Mouse (Mus musculus): Measurements from ENCODE around the gene Gm49510. TPM values are rescaled to one million over a fixed set of nuclear protein-coding genes. Genes with fewer than 3 reads are reported as not detected.

The Gm49510 gene
- polyA plus RNA-seq, 1 experiment from 2014 or later: 0.22 TPM

GRCm38 (mm10) chr15:78937963-78938362, 38.5 kb downstream of the Gm49510 start:
- no peaks in the 10 kb centered on the region for H3K27me3 ChIP-seq (ENCODE audit: control insufficient read depth, insufficient read depth, low read depth, low read length)
- no peak overlapping the region for H3K27ac ChIP-seq (ENCODE audit: low read length)
- no peaks in the 10 kb centered on the region for H3K9me3 ChIP-seq (replicated peaks; ENCODE audit: control insufficient read depth, low read length)
- H3K36me3 ChIP-seq (ENCODE audit: control insufficient read depth, insufficient read depth): peaks cover 18% of the 10 kb centered on the region
- no peak overlapping the region for H3K9ac ChIP-seq (ENCODE audit: low read depth, low read length)
- H3K4me2 ChIP-seq (ENCODE audit: low read depth, low read length): no peak overlapping the region
- ATAC-seq (ENCODE audit: low read depth): no peak
- H3K4me1 ChIP-seq (ENCODE audit: control insufficient read depth, low read depth, low read length): peaks cover 26% of the 10 kb centered on the region
- H3K4me3 ChIP-seq (ENCODE audit: low read depth, low read length): no peak overlapping the region
- 78% methylated on average over 2 of the region's 2 CpGs for WGBS (ENCODE audit: insufficient replicate concordance)

GRCm38 (mm10) chr15:78940325-78940724, 40.9 kb downstream of the Gm49510 start:
- no peaks in the 10 kb centered on the region for H3K9me3 ChIP-seq (replicated peaks; ENCODE audit: control insufficient read depth, low read length)
- H3K27me3 ChIP-seq (ENCODE audit: control insufficient read depth, insufficient read depth, low read depth, low read length): no peaks in the 10 kb centered on the region
- H3K27ac ChIP-seq (ENCODE audit: low read length): no peak overlapping the region
- WGBS (ENCODE audit: insufficient replicate concordance): 85% methylated on average over 13 of the region's 13 CpGs
- H3K4me2 ChIP-seq (ENCODE audit: low read depth, low read length): no peak overlapping the region
- no peak for ATAC-seq (ENCODE audit: low read depth)
- H3K9ac ChIP-seq (ENCODE audit: low read depth, low read length): no peak overlapping the region
- peaks cover 18% of the 10 kb centered on the region for H3K36me3 ChIP-seq (ENCODE audit: control insufficient read depth, insufficient read depth)
- no peak overlapping the region for H3K4me3 ChIP-seq (ENCODE audit: low read depth, low read length)
- H3K4me1 ChIP-seq (ENCODE audit: control insufficient read depth, low read depth, low read length): peaks cover 22% of the 10 kb centered on the region

GRCm38 (mm10) chr15:78942663-78943062, 43.2 kb downstream of the Gm49510 start:
- peak; percentile 40 for ATAC-seq (ENCODE audit: low read depth)
- 11% methylated on average over 9 of the region's 9 CpGs for WGBS (ENCODE audit: insufficient replicate concordance)
- H3K4me3 ChIP-seq (ENCODE audit: low read depth, low read length): peak overlapping the region; percentile 25
- no peak overlapping the region for H3K27ac ChIP-seq (ENCODE audit: low read length)
- no peaks in the 10 kb centered on the region for H3K9me3 ChIP-seq (replicated peaks; ENCODE audit: control insufficient read depth, low read length)
- H3K4me2 ChIP-seq (ENCODE audit: low read depth, low read length): peak overlapping the region; percentile 38
- H3K4me1 ChIP-seq (ENCODE audit: control insufficient read depth, low read depth, low read length): peaks cover 3% of the 10 kb centered on the region
- peaks cover 18% of the 10 kb centered on the region for H3K36me3 ChIP-seq (ENCODE audit: control insufficient read depth, insufficient read depth)
- H3K27me3 ChIP-seq (ENCODE audit: control insufficient read depth, insufficient read depth, low read depth, low read length): peaks cover 17% of the 10 kb centered on the region
- H3K9ac ChIP-seq (ENCODE audit: low read depth, low read length): no peak overlapping the region

- no peak for ATAC-seq (ENCODE audit: low read depth)
- Histone ChIP-seq H3K27ac (ENCODE audit: low read length) (no peak overlapping the region), H3K27me3 (ENCODE audit: control insufficient read depth, insufficient read depth, low read depth, low read length) (peaks cover 32% of the 10 kb centered on the region), H3K4me2 (ENCODE audit: low read depth, low read length) (no peak overlapping the region), H3K9ac (ENCODE audit: low read depth, low read length) (no peak overlapping the region), H3K36me3 (ENCODE audit: control insufficient read depth, insufficient read depth) (0 out of 2 replicates have a peak, but pooled peaks cover 2% of the 10 kb centered on the region), H3K4me3 (ENCODE audit: low read depth, low read length) (no peak overlapping the region), H3K9me3 (replicated peaks; ENCODE audit: control insufficient read depth, low read length) (no peaks in the 10 kb centered on the region), H3K4me1 (ENCODE audit: control insufficient read depth, low read depth, low read length) (peaks cover 9% of the 10 kb centered on the region)
- 71% methylated on average over 7 of the region's 7 CpGs for WGBS (ENCODE audit: insufficient replicate concordance)
Observed at GRCm38 (mm10) chr15:78946232-78946631, 46.8 kb downstream of the Gm49510 start.

- Histone ChIP-seq H3K27me3 (ENCODE audit: control insufficient read depth, insufficient read depth, low read depth, low read length) (peaks cover 32% of the 10 kb centered on the region), H3K4me1 (ENCODE audit: control insufficient read depth, low read depth, low read length) (peaks cover 7% of the 10 kb centered on the region), H3K27ac (ENCODE audit: low read length) (no peak within 1 kb of the TSS), H3K9me3 (replicated peaks; ENCODE audit: control insufficient read depth, low read length) (no peaks in the 10 kb centered on the region), H3K36me3 (ENCODE audit: control insufficient read depth, insufficient read depth) (no peaks in the 10 kb centered on the region), H3K4me3 (ENCODE audit: low read depth, low read length) (peak within 1 kb of the TSS; percentile 31), H3K4me2 (ENCODE audit: low read depth, low read length) (peak within 1 kb of the TSS; percentile 55), H3K9ac (ENCODE audit: low read depth, low read length) (no peak within 1 kb of the TSS)
- peak; percentile 96 for ATAC-seq (ENCODE audit: low read depth)
- WGBS (ENCODE audit: insufficient replicate concordance): under 1% methylated on average over 24 of the region's 24 CpGs
Observed at GRCm38 (mm10) chr15:78947657-78948056, 48.2 kb downstream of the Gm49510 start, which contains the start of gene Triobp. TSS of gene Triobp (plus strand) at chr15:78947724.

- H3K9me3 ChIP-seq (replicated peaks; ENCODE audit: control insufficient read depth, low read length): no peaks in the 10 kb centered on the region
- H3K36me3 ChIP-seq (ENCODE audit: control insufficient read depth, insufficient read depth): no peaks in the 10 kb centered on the region
- H3K27me3 ChIP-seq (ENCODE audit: control insufficient read depth, insufficient read depth, low read depth, low read length): peaks cover 32% of the 10 kb centered on the region
- H3K27ac ChIP-seq (ENCODE audit: low read length): no peak overlapping the region
- no peak overlapping the region for H3K9ac ChIP-seq (ENCODE audit: low read depth, low read length)
- peak overlapping the region; percentile 31 for H3K4me3 ChIP-seq (ENCODE audit: low read depth, low read length)
- H3K4me1 ChIP-seq (ENCODE audit: control insufficient read depth, low read depth, low read length): peaks cover 6% of the 10 kb centered on the region
- H3K4me2 ChIP-seq (ENCODE audit: low read depth, low read length): peak overlapping the region; percentile 55
- no peak for ATAC-seq (ENCODE audit: low read depth)
- 9% methylated on average over 11 of the region's 11 CpGs for WGBS (ENCODE audit: insufficient replicate concordance)
Observed at GRCm38 (mm10) chr15:78948152-78948725, 48.8 kb downstream of the Gm49510 start.

GRCm38 (mm10) chr15:78948883-78949282, 49.4 kb downstream of the Gm49510 start:
- no peak overlapping the region for H3K4me3 ChIP-seq (ENCODE audit: low read depth, low read length)
- peaks cover 32% of the 10 kb centered on the region for H3K27me3 ChIP-seq (ENCODE audit: control insufficient read depth, insufficient read depth, low read depth, low read length)
- H3K9me3 ChIP-seq (replicated peaks; ENCODE audit: control insufficient read depth, low read length): no peaks in the 10 kb centered on the region
- H3K9ac ChIP-seq (ENCODE audit: low read depth, low read length): no peak overlapping the region
- H3K4me2 ChIP-seq (ENCODE audit: low read depth, low read length): no peak overlapping the region
- H3K36me3 ChIP-seq (ENCODE audit: control insufficient read depth, insufficient read depth): no peaks in the 10 kb centered on the region
- ATAC-seq (ENCODE audit: low read depth): no peak
- WGBS (ENCODE audit: insufficient replicate concordance): 84% methylated on average over 3 of the region's 3 CpGs
- H3K27ac ChIP-seq (ENCODE audit: low read length): no peak overlapping the region
- H3K4me1 ChIP-seq (ENCODE audit: control insufficient read depth, low read depth, low read length): peaks cover 6% of the 10 kb centered on the region

- Histone ChIP-seq H3K36me3 (ENCODE audit: control insufficient read depth, insufficient read depth) (no peaks in the 10 kb centered on the region), H3K4me2 (ENCODE audit: low read depth, low read length) (no peak overlapping the region), H3K9me3 (replicated peaks; ENCODE audit: control insufficient read depth, low read length) (no peaks in the 10 kb centered on the region), H3K4me1 (ENCODE audit: control insufficient read depth, low read depth, low read length) (no peaks in the 10 kb centered on the region), H3K27me3 (ENCODE audit: control insufficient read depth, insufficient read depth, low read depth, low read length) (no peaks in the 10 kb centered on the region), H3K27ac (ENCODE audit: low read length) (no peak overlapping the region), H3K9ac (ENCODE audit: low read depth, low read length) (no peak overlapping the region), H3K4me3 (ENCODE audit: low read depth, low read length) (no peak overlapping the region)
- WGBS (ENCODE audit: insufficient replicate concordance): 58% methylated on average over 3 of the region's 3 CpGs
- no peak for ATAC-seq (ENCODE audit: low read depth)
Observed at GRCm38 (mm10) chr15:78955663-78956062, 56.2 kb downstream of the Gm49510 start.

GRCm38 (mm10) chr15:78956351-78956750, 56.9 kb downstream of the Gm49510 start:
- Histone ChIP-seq H3K36me3 (ENCODE audit: control insufficient read depth, insufficient read depth) (no peaks in the 10 kb centered on the region), H3K4me3 (ENCODE audit: low read depth, low read length) (no peak overlapping the region), H3K9ac (ENCODE audit: low read depth, low read length) (no peak overlapping the region), H3K27me3 (ENCODE audit: control insufficient read depth, insufficient read depth, low read depth, low read length) (no peaks in the 10 kb centered on the region), H3K27ac (ENCODE audit: low read length) (no peak overlapping the region), H3K4me1 (ENCODE audit: control insufficient read depth, low read depth, low read length) (no peaks in the 10 kb centered on the region), H3K4me2 (ENCODE audit: low read depth, low read length) (no peak overlapping the region), H3K9me3 (replicated peaks; ENCODE audit: control insufficient read depth, low read length) (no peaks in the 10 kb centered on the region)
- no peak for ATAC-seq (ENCODE audit: low read depth)
- WGBS (ENCODE audit: insufficient replicate concordance): 61% methylated on average over 4 of the region's 4 CpGs

Data from liver, embryonic 16.5 days (tissue).